Mouse (Mus musculus): ENCODE data around the gene Sesn2.
"Not testable (repeated sequence)": the region's sequence is repeated elsewhere in the genome, so short reads cannot be mapped to it uniquely, and the experiment has no call there.

Sesn2 gene

GRCm38 (mm10) chr4:132510352-132510798 is at the start of gene Sesn2:
TSS of gene Sesn2 (minus strand) at chr4:132510501.
- DNase-seq (ENCODE audit: low spot score): peak; percentile 99

GRCm38 (mm10) chr4:132555550-132555949 is 45.2 kb upstream of the Sesn2 start:
- not testable (repeated sequence) for DNase-seq (ENCODE audit: low spot score)

DNA sequence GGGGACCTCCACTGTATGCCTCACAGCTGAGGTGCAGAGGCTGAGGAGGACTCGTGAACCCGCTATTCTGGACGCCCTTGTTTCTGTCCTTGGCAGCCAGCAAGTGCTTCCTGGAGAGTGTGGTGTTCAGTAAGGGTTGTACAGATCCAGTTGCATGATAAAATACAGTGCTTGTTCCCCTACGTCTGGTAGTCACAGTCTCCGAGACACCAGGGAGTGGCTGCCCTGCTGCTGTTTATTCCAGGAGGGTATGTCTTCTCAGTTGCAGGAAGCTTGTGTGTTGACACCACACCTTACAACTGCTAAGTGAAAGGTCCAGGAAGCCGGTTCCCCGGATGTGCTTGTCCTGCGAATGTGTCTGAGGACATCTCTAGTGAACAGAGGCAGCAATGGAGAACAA is 44.4 kb upstream of the Sesn2 start:
- no peak for DNase-seq (ENCODE audit: low spot score)

DNA sequence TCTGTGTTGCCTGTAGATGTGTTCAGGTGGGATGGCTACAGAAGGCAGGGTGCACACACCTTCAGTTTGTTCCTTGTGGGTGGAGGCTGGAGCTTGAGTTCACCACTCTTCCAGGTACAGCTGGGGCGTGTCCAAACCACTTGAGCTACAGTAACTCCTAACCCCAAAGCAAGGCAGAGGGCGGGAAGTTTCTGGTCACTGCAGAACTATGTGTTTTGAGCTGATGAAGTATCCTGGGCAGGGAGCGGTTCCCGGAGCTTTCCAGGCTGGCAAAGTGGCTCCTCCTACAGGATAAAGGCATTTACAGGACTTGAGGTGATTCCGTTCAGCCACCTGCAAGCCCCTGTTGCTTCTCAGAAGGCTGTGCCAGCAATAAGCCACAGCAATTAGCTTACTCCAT is 43.9 kb upstream of the Sesn2 start:
- no peak for DNase-seq (ENCODE audit: low spot score)

GRCm38 (mm10) chr4:132545851-132546250 is 35.5 kb upstream of the Sesn2 start:
- peak; percentile 74 for DNase-seq (ENCODE audit: low spot score)

DNA sequence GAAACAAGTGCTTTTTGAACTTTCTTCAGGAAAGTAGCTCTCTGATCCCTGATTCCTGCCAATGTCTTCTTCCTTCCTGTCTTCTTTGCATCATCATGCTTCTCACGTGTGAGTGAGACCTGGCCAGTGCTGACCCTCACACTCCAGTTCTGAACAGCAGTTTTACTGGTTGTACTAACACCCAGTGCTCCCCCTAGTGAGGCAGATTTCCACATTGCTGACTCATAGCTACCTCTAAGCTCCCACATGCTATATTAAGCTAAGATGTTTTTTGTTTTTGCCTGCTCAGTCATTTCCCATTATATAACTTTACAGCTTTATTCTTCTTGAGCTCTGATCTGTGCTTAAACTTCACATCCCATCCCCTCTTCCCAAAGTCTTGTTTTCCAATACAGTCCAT is 32.4 kb upstream of the Sesn2 start:
- no peak for DNase-seq (ENCODE audit: low spot score)

DNA sequence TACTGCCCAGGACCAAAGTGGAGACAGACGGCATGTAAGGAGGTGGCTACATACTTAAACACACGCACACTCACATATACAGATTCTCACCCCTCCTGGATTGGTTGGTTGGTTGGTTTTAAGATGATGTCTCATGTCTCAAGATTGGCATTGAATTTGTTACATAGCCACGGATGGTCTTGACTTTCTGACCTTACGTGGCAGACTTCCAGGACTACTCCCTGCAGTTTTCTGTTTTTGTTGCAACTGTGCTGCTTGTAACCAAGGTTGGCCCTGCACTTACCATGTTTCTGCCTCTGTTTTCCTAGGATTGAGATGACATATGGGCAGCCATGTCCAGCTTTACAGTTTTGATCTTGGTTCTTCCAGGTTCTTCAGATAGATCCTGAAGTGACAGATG is 31.1 kb upstream of the Sesn2 start:
- DNase-seq (ENCODE audit: low spot score): no peak

GRCm38 (mm10) chr4:132539481-132539880 is 29.2 kb upstream of the Sesn2 start:
- DNase-seq (ENCODE audit: low spot score): no peak

GRCm38 (mm10) chr4:132535406-132536121 is 25.3 kb upstream of the Sesn2 start, which contains the start of gene Dnajc8:
TSS of gene Dnajc8 (plus strand) at chr4:132535550.
- peak; percentile 95 for DNase-seq (ENCODE audit: low spot score)

DNA sequence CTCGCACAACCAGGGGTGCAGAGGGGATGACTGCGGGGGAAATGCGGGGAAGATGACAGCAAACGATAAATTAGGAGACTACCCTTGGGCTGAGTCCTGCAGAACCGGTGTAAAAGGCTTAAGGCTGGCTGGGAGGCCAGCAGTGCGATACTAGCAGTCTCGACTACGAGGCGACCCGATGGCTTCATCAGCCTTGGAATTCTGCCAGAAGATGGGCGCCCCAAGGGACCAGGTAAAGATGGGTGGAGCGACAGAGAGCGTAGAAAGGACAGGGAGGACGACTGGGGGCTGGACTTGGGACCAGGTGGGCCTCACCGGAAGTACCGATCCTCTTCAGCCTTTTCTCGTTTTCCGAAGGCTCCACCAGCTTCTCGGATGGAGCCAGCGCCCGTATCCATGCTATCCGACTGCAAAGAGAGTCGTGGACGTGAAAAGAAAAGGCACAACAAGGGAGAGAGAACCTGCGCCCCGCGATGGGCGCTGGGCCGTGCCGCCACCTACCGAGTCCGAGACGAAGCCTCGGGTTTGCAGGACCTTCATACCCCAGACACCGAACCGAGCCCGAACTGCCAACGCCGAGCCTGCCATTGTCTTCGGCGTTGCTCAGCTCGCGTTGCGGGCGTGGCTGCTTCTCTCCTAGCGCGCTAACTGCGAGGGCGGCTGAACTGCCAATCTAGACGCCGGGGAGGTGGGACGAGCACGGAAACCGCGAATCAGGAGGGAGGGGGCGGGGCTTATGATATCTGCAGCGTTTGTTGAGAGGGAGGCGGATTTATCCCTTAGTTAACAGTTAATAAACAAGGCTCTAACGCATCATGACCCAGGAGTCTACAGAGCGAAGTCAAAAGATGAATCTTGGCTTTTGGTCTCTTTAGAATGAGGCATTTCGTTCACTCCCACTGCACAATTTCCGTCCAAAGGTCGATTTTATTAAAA is 22.9 kb upstream of the Sesn2 start, which contains the start of gene Atpif1:
Atpif1 (minus strand) TSS at position 679 of the 936 bp plus-strand sequence.
- peak; percentile 97 for DNase-seq (ENCODE audit: low spot score)

- peak; percentile 68 for DNase-seq (ENCODE audit: low spot score)
These were observed 22.2 kb upstream of the Sesn2 start for GRCm38 (mm10) chr4:132532496-132532895.

DNA sequence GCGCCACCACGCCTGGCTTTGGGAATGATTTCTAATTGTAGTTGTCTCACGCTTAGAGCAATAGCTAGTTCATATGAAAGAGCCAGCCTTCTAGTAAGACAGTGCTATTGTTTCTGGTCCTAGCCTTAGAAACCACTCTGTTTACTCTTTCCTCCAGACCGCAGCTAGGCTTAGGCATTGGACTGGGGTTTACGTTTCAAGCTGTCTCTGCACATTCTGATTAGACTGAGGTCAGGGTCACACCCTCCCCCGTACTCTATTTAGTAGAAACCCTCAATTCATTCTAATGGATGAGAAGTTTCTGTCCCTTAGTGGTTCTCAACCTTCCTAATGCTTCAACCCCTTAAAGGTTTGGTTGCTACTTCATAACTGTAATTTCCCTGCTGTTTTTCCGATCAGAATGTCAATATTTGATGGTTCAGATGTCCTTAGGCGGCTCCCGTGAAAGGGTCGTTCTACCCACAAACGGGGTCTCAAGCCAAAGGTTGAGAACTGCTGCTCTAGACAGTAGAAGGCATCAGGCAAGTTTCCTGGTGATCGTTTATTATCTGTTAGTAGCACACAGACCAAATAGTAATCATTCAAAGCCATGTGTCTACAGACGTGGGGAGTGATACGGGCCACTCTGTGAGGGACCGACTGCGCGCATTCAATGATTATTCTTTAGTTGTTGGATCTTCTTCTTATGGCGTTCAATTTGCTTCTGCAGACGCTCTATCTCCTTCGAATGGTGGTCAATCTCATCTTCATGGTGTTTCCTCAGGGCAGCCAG is 19.9 kb upstream of the Sesn2 start:
- peak; percentile 80 for DNase-seq (ENCODE audit: low spot score)

DNA sequence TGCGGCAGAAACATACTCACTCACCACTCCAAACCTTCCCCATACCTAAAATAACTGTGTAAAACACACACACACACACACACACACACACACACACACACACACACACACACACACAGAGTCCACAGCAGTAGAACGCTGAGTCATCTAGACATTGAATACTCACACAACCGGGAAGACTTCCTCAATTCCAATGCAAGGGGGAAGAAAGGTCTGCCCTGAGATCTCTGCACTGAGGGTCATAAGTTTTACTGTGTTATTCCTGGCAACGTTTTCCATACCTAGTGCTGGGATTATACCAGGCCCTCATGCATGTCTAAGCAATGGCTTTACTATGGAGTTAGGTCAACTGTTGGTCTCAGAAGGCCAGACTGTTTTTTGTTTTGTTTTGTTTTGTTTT is 19.0 kb upstream of the Sesn2 start:
- DNase-seq (ENCODE audit: low spot score): peak; percentile 46

DNA sequence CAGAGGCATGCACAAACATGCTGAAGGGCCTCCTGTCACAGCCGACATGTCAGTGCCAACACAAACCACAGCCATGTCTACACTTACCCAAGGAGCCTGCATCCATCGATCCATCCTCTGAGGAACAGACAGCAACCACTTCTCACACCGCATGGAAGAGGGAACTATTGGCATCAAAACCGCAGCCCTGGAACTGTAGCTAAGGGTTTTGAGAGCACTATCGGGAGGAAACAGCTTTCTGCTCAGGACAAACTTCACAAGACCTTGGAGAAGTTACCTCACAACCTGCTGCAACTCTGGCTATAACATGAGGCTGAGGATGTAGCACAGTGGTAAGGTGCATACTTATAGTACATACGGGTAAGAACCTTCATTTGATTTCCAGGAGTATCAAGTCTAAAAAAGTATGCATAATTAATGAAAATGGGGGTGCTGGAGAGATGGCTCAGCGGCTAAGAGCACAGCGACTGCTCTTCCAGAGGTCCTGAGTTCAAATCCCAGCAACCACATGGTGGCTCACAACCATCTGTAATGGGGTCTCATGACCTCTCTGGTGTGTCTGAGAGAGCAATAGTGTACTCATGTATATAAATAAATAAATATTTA is 17.7 kb upstream of the Sesn2 start:
- DNase-seq (ENCODE audit: low spot score): no peak

DNA sequence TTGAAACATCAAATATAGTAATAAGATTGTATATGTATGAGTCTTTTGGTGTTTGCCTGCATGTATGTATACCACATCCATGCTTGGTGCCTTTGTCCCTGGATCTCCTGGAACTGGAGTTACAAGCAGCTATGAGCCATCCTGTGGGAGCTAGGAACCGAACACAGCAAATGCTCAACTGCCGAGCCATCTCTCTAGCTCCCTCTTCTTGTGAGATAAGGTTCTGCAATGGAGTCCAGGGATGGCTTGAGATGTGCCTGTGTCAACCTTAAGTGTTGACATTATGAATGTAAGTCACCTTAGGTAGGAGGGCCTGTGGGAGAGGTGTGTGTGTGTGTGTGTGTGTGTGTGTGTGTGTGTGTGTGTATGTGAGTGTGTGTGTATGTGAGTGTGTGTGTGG is 16.4 kb upstream of the Sesn2 start:
- DNase-seq (ENCODE audit: low spot score): peak; percentile 60

DNA sequence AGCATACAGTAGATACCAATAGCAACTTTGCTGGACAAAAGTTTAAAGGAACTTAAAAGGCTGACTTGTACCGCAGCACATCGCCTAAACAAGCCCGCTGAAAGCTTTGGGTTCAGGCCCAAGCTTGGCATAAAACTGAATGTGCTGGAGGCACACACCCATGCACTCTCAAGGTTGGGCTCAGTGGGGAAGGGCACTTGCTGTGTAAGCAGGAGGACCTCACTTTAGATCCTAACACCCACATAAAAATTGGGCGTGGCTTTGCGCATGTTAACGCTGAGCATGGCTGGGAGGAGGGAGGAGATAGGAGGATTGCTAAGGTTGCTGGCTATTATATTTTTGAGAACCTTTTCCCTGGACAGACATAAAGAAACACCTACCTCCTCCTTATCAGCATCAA is 14.5 kb upstream of the Sesn2 start:
- DNase-seq (ENCODE audit: low spot score): peak; percentile 55

DNA sequence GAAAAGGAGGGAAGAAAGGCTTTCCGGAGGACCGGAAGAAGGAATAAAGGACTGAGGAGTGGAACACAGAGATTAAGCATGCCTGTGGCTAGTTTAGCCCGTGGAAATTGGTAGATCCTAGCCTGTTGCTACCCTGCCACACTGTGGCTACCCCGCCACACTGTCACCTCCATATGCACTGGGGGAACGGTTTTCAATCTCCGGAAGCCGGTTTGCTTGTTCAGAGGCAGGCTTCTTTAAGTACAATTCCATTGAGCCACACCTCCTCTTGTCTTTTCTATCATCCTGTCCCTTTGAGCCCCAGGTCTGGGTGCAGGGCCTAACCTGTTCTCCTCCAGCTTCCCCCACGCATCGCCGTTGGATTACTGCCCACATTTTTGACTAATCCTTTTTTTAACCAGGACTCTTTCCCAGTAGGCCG is 14.0 kb upstream of the Sesn2 start:
- DNase-seq (ENCODE audit: low spot score): no peak

DNA sequence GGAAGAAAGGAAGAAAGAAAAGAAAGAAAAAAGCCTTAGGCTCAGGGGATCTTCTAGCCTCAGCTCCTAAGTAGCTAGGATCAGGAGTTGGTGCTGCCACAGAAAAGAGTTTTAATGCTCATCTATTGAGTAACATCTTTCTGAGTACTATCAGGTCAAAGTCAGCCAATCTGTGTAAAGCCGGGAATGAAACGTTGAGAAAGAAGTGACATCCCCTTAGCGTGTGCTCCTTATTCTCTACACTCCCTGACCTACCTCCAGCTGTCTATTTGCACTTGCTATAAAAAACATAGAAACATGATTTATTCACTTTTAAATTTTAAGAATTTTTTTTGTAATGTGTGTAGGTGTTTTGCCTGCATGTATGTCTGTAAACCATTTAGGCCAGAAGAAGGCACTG is 8.9 kb upstream of the Sesn2 start:
- no peak for DNase-seq (ENCODE audit: low spot score)

GRCm38 (mm10) chr4:132518066-132518465 is 7.8 kb upstream of the Sesn2 start:
- DNase-seq (ENCODE audit: low spot score): no peak

DNA sequence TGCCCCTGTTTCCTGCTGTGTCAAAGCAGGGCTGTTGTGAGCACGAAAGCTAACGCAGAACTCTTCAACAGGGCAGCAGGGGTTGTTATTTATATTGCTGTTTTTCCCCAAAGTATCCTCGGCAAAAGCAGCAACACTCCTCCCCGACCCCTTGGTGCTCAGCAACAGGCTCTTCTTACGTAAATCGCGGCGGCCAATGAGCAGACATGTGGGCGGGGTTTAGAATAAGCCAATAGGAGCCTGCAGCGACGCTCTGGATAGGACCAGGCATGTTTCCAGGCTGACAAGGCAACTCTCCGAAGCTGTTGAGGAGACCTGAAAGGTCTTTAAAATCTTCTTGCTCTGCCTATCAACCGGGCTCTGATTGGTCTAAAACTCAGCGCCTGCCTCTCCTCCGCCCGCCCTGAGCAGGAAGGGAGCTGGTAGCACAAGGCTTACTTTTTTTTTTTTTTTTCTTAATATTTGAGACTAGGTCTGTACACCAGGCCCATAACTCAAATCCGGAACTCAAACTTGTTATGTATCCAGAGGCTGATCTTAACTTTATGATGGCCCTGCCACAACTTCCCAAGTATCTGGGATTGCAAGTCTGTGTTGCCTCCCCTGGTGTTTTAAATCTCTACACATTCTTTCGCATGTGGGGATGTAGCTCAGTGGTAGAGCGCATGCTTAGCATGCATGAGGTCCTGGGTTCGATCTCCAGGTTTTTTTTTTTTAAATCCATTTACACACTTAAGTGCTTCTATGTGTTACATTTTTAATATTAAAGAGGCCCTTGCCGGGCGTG is 5.3 kb upstream of the Sesn2 start:
- DNase-seq (ENCODE audit: low spot score): peak; percentile 96

Measured in c-Kit-positive CD71-positive TER-119-positive erythroid progenitor cells, embryonic 14.5 days (primary cell).